Mouse (Mus musculus) adrenal gland, postnatal 25 days (tissue): ENCODE results near the gene Kdm2a. TPM values are rescaled to one million over a fixed set of nuclear protein-coding genes. Genes with fewer than 3 reads are reported as not detected.
A peak's percentile ranks its signal among the peaks of the same experiment; 100 is the strongest.
"Not testable (repeated sequence)": the region's sequence is repeated elsewhere in the genome, so short reads cannot be mapped to it uniquely, and the experiment has no call there.

Experiments
- DNase-seq: peaks from one replicate; pipeline ENCODE4 v3.0.0; 2021; ENCODE audit warnings: mixed read lengths
- total RNA-seq: library from RNA; stranded (reverse); gene quantifications from 2 replicates; pipeline ENCODE4 v1.2.3, GENCODE M21; 2021

Kdm2a gene
- total RNA-seq, 1 experiment from 2014 or later = 116 TPM

DNA sequence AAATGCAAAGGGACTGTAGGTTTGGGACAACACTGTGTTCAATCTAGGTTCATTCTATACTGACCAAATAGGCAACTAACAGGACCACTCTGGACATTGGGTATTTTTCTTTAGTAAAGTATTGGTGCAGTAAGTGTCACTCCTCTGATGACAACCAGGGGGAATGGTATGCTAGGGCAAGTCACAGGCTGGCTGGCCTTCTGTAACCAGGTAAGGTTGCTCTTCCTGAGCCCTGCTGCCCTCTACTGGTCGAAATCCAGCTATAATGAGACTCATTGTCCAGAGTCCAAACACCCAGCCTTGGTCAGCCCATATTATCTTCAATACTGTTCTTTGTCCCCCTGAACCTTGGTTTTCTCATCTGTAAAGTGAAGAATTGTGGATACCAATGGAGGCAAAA is 19.1 kb upstream of the Kdm2a start:
- DNase-seq = peak; percentile 70

DNA sequence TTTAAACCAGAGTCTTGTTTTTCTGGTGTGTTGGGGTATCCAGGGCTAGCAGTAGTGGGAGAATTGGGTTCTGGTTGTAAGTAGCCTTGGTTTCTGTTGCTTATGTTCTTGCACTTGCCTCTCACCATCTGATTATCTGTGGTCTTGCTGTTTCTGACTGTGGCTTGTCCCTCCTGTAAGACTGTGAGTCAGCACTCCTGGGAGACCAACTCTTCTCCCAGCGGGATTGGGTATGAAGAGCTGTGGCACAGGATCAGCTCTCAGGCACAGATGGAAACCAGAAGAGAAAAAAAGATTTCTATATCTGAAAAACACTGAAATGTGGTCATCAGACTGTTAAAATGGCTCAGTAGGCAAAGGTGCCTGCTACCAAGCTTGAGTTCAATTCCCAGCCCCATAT is 16.5 kb upstream of the Kdm2a start:
- no peak for DNase-seq

DNA sequence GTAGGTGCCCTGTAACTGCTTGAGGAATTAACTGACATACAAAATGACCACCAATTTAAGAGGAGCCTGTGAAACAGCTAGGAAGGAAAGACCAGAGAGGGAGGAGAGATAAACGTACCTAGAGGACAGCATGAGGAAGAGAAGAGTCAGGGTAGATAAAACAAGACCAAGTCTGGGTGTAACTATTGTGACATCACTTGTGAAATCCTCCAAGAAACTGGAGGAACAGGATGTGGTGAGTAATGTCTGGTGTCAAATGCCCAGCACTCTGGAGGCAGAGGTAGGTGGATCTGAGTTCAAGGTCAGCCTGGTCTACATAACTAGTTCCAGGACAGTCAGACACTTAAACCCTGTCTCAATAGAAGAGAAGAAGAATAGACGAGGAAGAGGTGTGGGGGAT is 11.0 kb upstream of the Kdm2a start:
- no peak for DNase-seq

DNA sequence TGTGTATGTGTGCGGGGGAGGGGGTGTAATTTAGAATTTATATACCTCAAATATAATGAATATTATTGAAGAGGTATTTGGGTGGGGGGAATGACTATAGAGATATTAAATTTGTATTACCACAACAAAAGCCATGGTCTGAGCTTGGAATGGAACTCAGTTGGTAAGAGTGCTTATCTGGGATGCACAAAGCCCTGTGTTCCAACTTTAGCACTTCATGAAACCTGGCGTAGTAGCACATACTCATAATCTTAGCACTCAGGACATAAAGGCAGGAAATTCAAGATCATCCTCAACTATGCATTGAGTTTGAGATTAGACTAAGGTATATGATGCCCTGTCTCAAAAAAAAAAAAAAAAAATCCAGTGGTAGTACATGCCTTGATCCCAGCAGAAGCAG is 6.8 kb upstream of the Kdm2a start:
- no peak for DNase-seq

DNA sequence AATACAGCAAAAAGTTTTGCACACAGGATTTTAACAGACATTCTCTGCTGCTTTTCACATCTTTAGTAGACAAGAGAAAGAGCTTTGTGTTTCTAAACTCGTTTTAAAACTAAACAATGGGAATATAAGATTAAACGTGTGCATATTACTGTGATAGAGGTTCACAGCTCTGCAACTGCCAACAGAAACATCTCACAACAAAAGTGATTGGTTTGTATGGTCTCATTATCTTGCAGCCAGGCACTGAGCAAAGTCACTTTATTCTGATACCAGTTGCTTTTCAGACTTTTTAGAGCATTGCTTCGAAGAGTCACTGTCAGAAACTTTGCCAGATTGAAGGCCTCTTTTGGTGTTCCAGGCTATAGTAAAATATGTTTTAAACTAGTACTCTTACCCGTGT is 874 bp upstream of the Kdm2a start:
- DNase-seq = no peak

DNA sequence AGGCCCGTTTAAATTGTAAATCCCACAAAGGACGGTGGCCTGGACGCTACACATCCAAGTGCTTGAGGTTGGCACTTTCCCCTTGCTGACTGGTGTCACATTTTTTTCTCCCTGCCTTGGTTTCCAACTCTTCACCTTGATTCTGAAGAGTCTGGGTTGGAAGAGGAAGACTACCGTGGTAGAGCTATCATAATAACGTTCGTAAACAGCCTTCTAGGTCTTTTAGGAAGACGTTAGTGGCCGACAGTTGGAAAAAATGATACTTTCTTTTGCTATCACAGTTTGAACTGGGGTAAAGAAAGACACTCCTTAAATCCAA is 504 bp upstream of the Kdm2a start:
- no peak for DNase-seq

DNA sequence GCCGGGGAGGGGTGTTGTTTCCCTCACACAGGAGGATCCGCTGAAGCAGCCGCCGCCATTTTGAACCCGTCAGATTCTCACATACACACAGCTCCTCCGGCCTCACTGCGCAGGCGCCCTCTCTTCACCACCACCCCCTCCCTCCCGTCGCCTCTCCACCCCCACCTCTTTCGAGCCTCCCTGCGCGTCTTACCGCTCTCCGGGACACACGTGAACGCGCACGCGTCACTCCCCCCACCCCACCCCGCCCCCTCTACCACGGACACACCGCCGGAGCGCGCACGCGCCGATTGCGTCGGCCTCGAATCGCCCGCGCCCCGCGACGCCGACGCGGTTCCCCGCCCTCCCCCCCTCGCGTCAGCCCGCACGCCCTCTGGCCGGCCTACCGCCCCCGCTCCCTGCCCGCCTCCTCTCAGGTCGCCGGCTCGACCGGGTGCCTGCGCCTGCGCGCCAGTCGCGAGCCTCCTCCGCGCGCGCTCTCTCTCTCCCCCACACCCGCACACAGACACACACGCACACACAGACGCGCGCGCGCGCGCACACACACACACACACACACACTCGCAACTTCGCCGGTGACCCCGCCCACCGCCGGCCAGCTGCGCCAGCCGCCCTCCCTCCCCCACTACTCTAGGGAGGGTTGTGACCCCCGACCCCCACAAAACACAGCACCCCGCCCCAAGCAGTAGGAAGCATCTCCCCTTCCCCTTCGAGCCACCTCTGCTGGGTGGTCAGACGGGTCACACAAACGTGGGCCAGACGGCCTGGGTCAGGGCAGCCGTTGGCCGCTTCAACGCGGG is 887 bp downstream of the Kdm2a start:
- peak; percentile 97 for DNase-seq

DNA sequence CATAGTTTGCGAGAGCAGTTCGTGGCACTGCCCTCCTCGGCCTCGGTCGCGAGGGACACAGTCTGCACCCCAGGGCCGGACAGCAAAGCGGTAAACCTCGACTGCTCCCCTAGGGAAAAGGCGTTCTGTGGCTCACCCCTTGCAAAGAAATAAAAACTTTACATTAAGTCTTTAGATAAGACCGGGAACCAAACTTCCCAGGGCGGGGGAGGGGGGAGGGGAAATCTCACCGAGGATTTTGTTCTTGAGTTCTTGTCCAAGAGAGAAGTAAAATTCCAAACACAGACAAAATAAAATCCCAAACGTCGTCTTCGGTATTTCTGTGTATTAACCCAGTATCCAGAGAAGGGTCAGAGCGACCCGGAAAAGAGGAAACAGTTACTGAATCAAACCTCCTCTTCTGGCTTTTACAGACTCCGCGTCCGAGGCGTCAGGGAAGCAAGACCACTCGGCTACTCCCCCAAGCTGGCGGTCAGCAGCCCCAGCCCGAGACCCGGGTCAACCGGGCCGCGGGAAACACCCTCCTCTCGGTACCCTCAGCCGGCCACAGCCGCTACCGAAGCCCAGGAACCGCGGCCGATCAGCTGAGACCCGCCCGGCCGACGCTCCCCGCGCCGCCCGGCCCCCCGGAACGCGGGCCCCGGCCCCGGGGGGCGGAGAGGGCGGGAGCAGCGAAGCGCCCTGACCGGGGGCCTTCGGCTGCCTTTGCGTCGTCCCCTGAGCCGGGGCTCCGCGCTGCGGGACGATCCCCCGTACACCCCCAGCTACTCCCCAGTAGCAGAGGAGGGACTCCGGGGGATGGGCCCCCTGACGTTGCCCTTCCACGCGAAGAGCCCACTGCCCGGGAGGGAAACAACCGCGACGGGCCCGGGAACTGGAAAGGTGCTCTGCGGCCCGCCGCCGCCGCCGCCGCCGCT is 1.7 kb downstream of the Kdm2a start:
- peak; percentile 35 for DNase-seq

DNA sequence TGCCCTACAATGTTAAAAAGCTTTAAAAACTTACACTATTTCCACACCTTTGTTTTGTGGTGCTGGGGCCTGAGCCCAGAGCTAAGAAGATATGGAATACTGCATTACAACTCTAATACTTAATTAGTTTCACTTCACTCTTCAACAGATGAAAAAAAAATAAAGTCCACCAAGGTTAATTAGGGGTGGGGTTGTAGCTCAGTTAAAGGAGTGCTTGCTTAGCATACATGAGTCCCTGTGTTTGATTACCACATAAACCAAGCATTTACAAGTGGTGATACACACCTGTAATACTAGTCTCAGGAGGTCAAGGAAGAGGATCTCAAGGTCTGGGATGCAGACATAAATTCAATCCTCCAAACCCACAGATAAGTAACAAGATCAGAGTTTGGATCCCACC is 10.8 kb downstream of the Kdm2a start:
- DNase-seq = no peak

DNA sequence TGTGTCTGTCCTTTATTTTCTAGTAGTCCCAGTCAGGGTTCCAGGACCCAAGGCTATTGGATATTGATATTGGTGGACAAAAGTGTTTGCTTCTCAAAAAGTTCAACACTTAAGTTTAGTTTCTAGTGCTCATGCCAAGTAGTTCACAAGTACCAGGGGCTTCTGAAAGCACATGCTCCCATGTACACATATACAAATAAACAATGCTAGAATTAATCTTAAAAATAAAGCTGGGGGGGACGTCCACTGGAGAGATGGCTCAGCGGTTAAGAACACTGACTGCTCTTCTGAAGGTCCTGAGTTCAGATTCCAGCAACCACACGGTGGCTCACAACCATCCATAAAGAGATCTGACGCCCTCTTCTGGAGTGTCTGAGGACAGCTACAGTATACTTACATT is 13.1 kb downstream of the Kdm2a start:
- DNase-seq = no peak

DNA sequence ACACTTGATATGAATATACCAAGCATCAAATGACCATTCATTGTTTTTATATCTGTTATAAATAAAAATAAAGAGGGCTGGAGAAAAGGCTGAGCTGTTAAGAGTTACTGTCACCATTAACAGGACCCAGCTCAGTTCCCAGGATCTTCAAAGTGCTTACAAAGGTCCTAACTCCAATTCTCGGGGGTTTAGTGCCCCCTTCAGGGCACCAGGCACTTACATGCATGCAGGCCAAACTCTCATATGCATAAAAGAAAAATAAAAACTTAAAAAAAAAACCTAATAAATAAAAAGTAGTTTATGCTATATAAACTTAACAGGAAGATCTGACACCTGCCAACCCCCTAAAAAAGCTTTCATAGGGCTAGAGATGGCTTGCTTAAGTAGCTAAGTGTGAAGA is 13.8 kb downstream of the Kdm2a start:
- no peak for DNase-seq

DNA sequence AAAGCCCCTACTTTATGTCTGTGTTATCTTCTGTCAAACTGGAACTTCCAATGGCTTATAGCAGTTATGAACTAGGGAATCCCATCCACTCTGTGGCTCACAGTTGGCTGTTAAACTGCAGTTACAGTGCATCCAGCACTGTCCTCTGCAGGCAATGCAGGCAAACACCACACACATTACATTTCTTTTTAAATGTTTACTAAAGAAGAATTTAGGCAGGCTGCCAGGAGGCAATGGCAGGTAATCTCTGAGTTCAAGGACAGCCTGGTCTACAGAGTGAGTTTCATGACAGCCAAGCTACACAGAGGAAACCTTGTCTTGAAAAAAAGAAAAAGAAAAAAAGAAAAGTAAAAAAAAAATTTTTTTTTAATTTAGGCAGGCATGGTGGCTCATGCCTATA is 14.8 kb downstream of the Kdm2a start:
- DNase-seq = no peak

DNA sequence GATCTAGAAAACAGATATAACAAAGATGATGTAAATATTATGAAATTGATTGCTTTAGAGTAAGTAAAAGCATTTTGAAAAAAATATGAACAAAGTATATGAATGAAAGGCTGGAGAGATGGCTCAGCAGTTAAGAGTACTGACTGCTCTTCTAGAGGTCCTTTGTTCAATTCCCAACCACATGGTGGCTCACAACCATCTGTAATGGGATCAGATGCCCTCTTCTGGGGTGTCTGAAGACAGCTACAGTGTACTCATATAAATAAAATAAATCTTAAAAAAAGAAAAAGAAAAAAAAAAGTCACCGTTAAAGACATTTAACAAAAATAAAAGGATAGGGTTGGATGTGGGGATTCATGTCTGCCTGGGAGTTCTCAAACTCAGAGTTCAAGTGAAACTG is 15.8 kb downstream of the Kdm2a start:
- DNase-seq = not testable (repeated sequence)

DNA sequence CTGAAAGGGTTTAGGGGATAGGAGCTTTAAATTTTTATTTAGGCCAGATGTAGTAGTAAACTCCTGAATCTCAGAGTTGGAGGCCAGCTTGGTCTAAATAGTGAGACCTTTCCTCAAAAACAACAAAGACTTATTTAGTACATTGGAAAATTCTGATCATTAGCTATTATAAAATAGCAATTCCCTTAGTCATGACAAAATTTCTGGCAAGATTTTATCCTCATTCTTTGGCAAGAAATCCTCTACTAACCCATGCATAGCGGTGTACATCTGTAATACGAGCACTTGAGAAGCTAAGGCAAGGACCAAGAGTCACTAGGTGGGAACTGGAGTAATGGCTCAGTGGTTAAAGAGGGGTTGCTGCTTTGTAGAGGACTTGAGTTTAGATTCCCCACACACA is 27.4 kb downstream of the Kdm2a start:
- no peak for DNase-seq

DNA sequence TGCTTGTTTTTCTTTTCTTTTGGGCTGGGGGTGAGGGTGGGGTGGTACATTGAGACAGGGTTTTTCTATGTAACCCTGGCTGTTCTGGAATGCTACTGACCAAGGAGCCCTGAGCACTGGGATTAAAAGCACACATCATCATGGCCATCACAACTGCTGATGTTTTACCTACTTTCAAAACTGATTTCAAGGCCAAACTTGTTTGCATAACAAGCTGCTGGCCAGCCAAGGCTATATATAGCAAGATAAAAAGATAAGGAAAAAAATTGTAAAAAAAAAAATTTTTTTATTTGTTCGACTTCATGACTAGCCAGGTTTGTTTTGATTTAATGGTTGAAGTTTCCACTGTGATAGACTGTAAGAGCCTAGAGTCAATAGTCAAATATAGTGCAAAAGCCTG is 27.8 kb downstream of the Kdm2a start:
- no peak for DNase-seq

DNA sequence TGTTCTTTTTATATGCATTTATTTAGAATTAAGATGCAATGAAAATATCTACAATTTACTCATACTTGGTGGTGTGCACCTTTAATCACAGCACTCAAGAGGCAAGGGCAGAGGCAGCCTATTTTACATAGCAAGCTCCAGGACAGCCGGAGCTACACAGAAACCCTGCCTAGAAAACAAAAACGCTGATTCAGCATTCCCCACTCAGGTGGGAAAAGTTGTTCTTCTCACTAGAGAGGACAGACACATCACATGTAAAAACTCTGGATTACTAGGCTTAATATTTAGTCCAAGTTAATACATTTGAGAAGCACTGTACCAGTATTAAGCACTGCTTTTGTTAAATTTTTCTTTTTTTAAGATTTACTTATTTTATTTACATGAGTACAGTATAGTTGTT is 48.6 kb downstream of the Kdm2a start:
- DNase-seq = no peak

DNA sequence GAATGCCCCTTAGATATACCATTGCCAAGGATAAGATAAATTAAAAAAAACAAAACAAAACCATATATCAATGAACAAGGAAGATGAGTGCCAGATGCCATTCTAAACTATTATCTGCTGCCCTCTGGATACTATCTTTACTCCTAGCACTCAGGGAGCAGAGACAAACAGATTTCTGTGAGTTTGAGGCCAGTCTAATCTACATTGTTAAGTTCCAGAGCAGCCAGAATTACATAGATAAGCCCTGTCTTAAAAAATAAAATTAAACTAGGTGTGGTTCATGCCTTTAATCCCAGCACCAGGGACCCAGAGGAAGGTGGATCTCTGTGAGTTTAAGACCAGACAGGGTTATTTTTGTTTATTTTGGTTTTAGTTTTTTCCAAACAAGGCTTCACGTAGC is 51.6 kb downstream of the Kdm2a start:
- DNase-seq = no peak

DNA sequence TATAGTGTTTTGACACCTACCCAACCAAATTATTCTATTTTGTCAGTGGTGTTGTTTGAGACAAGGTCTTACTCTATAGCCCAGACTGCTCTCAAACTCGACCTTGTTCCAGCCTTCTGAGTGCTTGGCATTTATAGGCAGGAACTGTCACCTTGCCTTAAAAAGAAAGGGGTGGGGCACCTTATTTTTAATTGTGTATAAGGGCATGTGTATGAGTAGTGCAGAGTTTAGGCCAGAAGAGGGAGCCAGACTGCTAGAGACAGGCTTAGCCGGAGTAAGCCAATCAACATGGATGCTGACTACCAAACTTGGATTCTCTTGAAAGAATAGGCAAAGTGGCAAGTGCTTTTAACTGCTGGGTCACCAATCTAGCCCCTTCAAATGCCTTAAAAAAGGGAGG is 59.9 kb downstream of the Kdm2a start:
- DNase-seq = peak; percentile 19

DNA sequence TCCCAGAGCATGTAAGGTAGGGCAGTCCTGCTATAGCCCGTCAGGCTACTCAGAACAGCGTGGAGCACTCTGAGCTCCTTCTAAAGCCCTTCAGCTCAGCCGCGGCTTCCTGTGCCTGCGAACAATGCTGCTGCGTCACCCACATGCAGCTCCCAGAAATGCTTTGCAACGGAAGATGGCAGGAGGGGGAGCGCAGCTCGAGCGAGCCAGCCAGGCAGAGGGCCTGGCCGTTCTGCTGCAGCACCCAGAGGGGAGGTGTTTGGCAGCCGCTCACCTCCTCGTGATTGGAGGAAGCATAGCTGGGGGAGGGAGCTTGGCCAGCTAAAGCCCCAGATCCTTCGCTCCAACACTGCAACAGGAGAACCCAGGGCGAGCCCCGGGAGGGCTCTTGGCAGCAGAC is 64.3 kb downstream of the Kdm2a start:
- DNase-seq = peak; percentile 95

DNA sequence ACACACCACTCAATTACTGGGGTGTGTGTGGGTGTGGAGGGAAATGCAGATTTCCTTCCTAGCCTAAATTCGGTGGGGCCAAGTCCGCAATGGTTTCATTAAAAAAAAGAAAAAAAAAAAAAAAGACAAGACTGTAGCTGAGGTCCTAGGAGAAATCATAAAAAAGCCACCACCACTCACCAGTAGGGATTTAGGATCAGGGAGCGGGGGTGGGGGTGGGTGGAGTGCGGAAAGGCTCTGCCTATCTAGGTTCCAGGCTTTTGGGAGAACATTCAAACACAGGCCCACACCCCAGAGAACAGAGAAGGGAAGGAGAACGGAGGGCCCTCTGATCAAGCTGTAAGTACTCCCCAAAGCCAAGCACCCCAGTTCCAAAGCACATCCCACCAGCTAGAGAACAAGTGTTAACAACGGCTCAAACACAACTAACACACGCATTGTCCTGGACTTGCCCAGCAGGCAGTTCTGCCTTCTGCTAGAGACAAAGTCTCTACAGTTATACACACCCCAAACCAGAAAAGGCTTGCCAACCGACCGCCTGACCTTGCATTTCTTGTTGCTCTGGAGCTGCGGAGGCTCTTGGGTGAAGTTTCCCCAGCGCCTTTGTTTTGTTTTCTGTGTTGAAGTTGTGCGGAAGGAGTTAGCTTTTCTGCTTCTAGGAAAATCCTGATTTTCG is 64.8 kb downstream of the Kdm2a start:
- peak; percentile 10 for DNase-seq

DNA sequence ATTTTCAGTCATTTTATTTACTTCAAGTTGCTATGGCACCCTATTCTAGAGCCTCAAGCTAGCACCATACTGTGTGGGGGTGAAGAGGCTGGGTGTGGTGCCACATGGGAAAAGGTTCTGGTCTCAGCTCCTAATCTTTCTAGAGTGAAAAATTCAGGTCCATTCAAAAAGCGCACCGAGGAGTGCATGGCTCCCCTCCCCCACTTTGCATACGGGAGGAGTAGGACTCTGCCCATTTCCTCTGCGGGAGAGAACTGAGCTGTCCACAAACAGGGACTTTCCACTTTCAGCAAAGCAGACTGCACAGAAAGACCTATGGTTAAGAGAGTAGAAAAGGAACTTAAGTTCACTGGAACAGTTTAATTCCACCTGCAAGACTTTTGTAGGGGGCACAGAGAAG is 65.4 kb downstream of the Kdm2a start:
- DNase-seq = peak; percentile 68

DNA sequence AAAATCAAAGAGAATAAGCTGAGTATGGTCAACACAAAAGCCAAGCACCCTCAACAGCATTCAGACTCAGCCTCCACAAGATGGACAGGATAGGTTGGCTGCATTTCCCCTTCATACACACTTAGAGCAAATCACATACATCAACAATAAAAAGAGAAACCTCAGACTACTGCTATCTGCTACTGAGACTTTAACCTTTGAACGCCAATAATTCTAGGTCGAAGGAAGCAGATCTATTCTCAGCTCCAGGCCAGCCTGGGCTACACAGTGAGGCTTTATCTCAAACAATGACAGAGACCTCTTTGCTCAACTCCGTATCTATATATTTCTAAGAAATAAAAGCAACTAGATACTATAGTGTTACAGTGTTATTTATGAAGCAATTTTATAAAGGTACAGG is 66.8 kb downstream of the Kdm2a start:
- DNase-seq = no peak

DNA sequence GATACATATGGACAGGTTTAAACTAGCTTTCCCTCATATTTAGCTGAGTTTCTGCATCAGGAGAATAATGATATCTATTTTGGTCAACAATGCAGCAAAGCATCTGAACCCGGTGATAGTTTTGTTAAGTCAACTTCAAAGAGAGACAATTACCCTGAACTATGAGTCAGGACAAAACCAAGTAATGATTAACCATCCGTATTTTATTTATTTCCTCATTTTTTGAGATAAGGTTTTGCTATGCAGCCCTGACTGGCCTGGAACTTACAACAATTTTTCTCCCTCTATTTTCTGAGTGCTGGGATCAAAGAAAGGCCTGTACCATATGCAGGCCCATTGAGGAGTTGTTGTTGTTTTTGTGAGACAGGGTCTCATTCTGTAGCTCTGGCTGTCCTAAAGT is 67.5 kb downstream of the Kdm2a start:
- no peak for DNase-seq
